Mouse (Mus musculus) naive thymus-derived CD4-positive, alpha-beta T cell, adult 2 months (primary cell): ENCODE data around the gene Prkci.

ENCODE experiments used
- DNase-seq: peaks from one replicate; pipeline ENCODE4 v3.0.0-alpha.2; 2011; ENCODE audit warnings: low read depth

The Prkci gene

DNA sequence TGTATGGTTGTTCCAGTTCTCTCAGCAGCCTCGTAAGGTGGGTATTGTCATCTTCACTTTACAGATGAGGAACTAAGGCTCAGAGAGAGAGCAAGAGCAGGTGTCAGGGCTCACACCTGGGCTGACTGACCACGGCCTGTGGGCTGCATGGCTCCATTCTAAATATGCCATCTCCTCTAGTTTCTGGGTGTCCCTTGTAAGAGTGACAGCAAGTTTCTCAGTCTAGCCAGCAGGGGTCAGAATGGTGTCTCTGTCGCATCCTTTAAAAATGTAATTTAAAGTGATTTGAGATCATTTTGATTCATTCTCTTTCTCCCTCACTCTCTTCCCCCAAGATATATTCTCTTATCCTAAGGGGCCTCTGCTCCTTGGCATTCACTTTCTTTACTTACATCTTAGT, 51.7 kb downstream of the Prkci start:
- DNase-seq: peak; percentile 59

DNA sequence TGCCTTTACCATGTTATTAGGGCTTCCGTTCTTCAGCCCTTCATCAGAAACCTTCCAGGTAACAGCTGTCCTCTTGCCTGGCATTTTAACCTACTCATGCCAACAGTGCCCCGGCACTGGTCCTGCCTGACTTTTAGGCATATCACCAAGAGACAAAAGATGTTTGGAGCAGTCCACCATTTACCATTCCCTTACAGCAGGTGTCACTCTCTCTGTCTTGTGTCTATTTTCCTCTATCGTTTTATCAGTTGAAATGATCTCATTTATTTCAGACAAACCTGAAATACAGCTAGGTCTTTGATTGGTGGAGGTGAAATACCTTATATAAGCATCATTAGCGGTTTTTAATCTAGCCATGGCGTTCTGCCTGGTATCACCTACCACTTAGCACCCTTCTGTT, 53.5 kb downstream of the Prkci start:
- peak; percentile 22 for DNase-seq

DNA sequence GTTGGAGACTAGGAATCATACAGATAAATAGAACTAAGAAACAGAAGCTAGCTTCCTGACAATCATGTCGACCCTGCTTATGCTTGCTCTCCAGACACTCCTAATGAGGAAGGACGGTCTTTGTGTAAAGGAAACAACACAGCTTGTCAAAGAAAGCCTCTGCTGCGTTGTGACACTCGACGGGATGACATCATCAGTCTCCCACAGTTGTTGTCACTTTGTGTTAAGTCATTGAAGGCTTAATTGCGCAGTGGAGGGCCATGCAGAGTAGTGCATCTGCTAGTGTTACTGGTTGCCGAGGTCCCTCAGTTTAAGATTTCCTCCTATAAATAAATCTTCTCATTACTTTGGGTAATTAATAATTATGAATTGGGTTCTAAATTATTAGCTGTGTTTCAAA, 54.8 kb downstream of the Prkci start:
- DNase-seq: no peak

DNA sequence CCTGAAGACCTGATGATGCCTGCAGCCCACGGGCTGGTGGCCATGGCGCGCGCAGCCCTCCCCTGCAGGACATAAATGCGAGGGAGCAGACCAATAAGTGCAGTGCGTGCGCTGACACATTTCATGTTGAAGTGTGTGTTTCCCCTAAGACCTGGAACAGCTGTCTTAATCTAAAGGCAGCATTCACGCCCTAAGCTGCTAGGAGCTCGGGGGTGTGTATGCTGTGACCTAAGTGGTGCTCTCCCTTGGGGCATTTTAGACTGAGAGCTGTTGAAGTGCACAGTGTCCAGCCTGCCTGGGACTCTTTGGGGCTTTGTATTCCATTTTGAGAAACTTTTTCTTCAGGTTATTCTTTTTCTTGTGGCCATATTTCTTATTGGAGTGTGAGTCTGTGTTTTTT, 56.2 kb downstream of the Prkci start:
- no peak for DNase-seq

DNA sequence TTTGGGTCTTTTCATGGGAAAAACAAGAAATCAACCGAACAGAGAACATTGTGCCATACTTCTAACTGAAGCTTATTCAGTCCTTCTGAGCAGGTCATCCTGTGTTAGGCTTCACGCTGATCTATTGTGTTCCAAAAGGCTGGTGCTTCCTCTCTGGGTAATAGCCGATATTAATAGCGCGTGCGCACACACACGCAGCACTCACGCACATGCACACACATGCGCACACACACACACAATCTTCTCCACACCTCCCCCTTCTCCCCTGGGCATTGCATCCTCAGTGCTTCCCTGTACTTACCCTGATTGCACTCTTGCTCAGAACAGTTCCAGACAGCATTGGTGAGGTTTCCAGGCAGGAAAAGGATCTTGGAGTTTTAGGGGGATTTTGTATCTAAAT, 57.6 kb downstream of the Prkci start:
- DNase-seq: no peak

DNA sequence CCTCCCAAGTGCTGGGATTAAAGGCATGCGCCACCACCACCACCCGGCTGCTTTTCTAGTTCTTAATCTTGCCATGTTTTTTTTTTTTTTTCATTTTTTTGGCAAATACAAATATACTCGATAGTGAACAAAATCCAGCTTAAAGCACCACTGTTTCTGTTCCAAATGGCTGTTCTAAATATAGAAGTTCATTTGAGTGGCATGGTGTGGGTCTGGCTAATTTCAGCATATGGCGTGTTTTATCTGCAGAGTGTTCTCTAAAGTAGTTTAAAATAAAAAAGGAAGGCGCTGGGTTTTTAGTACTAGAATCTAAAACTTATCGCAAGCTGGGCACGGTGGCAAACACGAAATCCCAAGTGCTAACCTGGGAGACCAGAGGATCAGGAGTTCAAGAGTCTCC, 59.3 kb downstream of the Prkci start:
- DNase-seq: no peak

DNA sequence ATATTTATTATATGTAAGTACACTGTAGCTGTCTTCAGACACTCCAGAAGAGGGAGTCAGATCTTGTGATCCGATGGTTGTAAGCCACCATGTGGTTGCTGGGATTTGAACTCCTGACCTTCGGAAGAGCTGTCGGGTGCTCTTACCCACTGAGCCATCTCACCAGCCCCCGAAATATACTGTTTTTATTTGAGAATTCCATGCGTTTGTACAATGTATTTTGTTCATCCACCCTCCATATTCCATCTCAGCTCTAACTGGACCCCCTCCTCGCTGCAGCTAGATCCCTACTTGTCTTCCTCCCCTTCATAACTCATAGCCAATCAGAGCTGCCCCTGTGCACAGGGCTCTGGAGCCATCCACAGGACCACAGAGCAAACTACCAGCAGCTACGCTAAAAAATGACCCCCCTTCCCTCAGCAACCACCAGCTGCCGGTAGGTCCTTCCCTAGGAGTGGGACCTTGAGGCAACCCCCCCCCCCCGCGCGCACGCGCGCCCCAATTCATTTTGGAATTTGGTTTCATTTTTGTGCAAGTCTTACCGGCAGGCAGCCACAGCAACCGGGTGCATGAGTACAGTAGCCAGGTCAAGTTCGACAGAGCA, 60.6 kb downstream of the Prkci start:
- peak; percentile 62 for DNase-seq

DNA sequence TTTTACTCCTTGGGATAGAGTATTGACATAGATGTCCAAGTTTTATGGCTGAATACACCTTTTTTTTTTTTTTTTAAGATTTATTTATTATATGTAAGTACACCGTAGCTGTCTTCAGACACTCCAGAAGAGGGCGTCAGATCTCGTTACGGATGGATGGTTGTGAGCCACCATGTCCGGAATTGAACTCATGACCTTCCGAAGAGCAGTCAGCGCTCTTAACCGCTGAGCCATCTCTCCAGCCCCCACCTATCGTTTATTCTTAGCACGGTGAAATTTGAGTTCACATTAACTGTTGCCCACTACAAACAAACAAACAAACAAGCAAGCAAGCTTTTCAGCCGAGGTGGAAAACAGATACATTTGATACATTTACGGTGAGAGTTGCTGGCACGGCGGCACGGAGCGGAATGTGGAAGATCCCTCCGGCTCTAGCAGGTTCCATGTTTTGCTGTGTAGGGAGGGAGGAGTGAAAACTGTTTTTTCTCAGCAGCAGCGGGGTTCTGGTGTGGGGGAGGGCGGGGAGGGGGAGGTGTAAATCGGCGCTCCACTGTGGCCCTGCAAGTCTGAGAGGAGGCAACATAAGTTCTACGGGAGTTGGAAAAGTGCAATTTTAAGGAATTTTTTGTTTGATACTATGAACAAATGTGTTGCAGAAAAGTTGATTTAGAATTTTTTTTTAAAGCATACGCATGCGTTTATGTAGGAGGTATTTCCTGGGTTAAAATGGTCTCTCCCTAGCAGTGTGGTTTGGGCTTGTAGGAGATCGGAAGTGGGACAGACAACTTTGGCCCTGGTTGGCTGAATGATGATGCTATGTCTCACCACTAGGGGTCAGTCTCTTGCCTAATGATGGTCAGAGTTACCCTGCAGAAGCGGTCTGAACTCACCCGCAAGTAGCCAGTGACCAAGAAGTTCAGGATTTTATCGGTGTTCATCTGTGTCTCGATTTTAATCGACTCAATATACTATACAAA, 61.4 kb downstream of the Prkci start:
- DNase-seq: peak; percentile 83

DNA sequence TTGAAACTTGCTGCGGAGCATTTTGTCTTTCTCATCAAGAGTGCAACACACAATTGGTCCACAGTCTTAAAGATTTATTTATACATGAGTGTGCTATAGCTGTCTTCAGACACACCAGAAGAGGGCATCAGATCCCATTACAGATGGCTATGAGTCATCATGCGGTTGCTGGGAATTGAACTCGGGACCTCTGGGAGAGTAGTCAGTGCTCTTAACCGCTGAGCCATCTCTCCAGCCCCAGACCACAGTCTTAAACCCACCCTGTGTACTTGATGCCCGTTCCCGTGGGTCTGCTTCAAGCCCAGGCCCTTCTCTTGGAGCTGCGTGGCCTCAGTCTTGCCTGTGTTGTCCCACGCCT, 65.2 kb downstream of the Prkci start:
- DNase-seq: no peak

DNA sequence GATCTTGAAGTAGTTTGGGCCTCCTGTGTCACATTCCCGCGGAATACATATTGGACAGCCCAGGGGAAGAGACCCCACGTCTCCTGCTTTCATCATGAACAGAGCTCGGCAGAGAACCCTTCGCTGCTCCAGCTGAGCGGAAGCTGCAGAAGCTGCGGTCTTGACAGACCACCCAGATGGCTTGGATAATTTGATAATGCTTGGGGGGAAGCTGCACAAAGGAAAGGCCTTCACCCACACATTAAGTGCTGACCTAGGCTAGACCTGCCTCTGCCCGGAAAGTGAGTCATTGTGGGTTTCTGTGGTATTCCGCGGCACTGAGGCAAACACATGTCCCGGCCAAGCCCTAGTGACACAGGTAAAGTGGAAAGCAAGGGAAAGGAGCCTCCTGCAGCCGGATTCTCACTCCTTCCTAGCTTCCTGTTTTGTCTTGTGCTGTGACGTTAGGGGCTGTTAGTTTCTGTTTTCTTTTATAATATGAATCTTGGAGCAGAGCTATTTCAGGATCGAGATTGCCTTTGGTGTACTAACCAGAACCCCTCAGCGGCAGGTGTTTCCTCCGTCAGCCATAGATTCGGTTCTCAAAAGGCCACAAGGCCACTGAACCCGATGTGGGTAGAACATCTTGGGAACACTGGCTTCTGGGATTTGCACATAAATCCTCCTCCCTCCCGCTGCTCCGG, 65.7 kb downstream of the Prkci start:
- peak; percentile 77 for DNase-seq

DNA sequence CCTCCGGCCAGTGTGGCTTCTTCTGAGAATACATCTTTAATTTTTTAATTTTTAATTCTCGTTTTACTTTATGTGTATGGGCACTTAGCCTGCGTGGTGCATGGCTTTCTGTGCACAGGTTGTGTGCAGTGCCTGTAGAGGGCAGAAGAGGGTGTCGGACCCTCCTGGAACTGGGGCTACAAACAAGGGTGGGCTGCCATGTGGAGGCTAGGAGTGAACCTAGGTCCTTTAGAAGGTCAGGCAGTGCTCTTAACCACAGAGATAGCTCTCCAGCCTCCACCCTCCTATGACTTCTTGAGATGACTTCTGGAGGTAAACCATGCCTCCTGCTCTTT, 66.2 kb downstream of the Prkci start:
- DNase-seq: no peak

DNA sequence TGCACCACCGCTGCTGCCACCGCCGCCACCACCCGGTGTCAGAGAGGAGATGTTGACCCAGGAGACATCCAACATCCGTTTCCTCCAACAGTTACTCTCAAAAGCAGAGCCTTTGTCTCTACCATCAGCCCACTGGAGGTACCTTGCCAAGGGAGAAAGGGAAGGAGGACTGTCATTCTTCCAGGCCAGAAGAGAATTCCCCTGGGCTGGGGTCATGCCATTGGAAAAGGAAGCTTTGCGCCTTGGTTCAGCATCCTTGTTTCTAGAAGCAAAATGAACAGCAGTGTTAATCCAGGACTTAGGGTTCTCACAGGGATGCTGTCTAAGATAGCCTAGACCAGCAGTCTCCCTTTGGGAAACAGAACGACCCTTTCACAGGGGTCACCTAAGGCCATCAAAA, 66.8 kb downstream of the Prkci start:
- peak; percentile 33 for DNase-seq

DNA sequence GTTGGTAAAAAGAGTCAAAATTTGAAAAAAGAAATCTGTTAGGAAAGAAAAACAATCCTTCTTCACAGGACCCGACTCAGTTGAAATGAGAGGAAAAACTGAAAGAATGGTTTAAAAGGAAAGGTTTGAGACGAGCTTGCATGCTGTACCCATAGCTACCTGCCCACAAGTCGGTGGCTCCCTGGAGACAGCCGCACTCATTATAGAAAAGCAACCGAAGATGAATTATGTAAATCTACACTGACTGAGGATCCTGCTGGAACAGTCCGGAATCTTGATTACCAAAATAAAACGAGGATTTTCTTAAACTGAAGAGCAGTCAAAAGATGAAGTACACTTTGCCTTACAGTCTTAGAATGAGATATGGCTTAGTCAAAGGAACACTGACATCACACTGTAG, 72.9 kb downstream of the Prkci start:
- no peak for DNase-seq

DNA sequence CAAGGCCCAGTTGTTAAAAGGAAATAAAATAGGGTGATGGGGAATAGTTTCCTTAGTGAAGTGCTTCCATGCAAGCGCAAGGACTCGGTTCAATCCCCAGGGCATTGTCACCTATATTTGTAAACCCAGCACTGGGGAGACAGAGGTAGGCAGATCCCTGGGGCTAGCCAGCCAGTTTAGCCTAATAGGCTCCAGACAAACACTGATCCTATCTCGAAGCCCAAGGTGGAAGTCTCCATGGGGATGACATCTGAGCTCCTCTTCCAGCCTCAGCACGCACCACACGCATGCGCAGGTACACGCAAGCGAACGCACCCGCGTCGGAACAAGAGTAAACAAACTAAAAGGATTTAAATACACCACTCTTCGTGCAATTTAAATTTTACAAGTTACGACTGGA, 76.3 kb downstream of the Prkci start:
- no peak for DNase-seq

DNA sequence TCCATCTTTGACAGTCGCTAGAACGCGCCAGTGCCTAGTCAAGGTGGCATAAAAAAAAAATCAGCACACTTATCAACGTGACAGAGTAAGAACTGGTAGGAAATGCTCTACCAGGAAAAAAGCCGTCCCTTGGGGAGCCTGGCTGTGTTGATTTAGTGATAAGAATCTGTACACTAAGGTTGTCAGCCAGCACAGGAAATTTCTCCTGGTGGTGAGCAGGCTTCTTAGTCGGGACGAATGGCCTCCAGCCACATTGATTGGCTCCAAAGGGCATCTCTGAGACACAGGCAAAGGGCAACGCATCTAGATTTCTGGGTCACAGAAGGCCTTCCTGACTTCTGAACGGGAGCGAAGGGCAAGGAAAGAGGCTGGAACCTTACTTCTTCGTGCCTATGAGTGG, 80.3 kb downstream of the Prkci start:
- DNase-seq: no peak

DNA sequence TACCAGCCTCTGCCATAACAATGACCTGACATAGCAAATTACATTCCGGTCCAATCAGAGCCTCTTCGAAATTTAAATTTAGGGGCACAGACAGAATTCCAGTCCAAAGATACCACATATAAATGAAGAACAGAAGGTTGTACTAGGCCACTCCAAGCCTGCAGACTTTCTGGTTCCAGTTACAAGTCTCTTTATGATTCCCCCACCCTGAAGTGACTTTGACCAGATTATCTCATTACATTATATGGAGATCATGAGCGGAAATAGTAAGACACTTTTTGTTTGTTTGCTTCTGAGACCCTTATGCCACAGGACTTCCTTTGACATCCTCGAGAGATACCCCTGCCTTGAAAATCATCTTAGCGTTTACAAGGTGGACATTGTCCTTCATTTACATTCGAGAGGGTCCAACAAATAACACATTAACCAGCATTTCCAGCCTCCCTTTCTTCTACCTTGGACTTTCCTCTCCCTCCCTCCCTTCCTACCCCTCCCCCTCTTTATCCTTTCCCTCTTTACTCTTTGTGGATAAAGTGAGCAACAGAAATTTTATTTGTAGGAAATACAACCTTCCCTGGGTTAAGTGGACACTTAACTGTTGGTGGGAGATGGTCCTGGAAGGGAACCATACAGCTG, 81.6 kb downstream of the Prkci start:
- DNase-seq: no peak

DNA sequence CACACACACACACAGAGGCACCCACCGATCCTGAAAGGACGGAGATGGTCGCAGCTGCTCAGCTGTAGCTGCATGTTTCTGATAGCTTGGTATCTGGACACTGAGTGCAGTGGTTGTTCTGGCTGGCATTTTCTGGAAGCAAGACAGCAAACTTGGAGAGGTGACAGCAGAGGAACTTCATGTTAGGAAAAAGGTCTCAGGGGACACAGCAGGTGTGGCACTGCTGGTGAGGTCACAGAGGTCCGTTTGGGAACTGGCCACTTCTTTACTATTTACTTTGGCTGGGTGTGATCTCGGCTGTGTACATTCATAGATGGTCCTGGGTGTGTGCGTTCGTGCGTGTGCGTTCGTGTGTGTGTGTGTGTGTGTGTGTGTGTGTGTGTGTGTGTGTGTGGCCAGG, 83.9 kb downstream of the Prkci start:
- no peak for DNase-seq

DNA sequence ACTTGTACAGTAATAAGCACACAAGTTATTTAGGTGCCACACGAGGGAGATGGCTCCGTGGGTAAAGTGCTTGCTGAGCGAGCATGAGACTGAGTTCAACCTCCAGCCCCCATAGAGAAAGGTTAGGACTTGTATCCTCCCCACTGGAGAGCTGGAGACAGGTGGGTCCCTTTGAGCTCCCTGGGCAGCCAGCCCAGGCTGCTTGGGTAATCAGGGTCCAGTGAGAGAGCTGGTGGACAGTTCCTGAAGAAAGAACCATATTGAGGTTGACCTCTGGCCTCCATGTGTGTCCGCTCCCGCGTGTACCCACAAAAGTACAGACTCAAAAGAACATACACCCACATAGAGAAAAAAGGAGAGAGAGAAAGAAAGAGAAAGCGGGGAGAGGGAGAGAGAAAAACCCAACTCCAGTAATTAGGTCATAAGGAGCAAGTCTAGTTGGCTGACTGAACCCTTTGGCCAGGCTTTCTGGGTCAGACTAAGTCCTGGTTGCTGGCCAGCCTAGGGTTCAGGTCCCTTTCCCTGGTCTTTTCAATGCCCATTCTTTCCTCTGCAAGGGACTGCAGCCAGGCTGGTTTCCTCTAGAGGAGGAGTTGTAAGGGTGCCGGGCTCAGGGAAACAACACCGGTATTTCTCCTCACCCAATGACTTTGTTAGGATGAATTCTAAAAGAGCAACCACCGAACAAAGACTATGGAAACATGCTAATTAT, 85.4 kb downstream of the Prkci start:
- DNase-seq: no peak

DNA sequence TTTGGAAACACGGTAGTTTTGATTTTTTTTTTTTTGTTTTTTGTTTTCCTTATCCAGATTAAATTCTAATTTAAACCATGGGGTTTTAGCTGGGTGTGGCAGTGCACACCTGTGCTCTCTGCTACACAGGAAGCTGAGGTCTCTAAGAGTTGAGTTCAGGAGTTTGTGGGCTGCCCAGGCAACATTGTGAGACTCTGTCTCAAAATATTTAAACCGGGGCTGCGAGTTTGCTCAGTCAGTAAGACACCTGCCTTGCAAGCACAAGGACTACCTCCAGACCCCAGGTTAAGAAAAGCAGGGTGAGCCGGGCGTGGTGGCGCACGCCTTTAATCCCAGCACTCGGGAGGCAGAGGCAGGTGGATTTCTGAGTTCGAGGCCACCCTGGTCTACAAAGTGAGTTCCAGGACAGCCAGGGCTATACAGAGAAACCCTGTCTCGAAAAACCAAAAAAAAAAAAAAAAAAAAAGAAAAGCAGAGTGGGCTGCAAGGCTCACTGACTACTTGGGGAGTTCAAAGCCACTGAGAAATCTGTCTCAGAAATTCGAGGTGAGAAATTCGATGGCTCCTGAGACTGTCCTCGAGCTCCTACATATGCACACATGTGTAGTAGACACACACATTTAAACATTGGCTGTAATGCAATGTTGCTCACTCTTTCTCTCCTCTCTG, 87.4 kb downstream of the Prkci start:
- peak; percentile 59 for DNase-seq

DNA sequence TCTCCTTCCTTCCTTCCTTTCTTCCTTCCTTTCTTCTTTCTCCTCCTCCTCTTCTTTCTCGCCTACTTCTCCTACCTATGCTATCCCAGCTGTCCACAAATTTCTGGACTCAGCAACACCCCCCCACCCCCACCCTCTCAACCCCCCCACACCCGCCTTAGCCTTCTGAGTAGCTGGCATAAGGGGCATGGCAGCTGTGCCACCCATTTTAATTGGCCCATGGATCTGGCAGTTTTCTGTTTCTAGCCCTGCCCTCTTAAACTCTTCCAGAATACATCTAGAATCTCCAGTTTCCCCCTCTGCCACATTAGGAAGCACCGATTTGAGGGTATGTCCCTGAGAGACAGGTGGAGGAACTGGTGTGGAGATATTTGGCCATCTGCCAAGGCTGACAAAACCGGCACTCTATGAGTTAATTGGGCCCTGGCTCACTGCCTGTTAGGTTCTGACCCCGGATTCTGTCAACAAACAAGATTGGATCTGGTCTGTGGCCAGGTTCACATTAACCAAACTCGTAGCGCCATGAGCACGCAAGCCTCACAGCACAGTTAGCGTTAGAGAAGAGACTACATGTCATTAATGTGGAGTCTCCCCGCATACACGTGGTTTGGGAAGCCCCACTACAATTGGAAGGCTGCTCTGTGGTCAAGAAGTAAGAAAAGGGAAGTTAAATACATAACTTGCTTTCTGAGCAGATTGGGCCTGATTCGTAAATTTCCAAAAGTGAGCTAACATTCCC, 88.1 kb downstream of the Prkci start:
- DNase-seq: peak; percentile 38

DNA sequence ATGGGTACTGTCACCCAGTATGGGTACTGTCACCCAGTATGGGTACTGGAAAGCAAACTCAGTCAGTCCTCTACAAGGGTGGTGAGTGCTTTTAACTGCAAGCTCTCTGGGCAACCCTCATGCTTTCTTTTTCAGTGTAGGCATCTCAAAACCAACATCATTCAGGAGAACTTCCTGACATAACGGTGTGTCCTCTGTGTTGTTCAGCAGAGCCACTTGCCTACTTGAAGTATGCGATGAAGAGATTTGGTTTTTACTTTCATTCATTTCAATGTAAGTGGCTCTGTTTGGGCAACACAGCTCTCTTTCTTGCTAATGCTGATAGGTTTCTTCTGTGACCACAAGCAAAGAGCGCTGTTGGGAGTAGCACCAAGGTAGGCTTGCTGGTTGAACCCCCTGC, 89.5 kb downstream of the Prkci start:
- DNase-seq: peak; percentile 53
